Mouse (Mus musculus): Measurements from ENCODE around the gene Rpl18a.

GRCm38 (mm10) chr8:70928778-70929322 is 31.6 kb upstream of the Rpl18a start:
- TF ChIP-seq GATA1 (IDR thresholded peaks at IDR 0.05; ENCODE audit: low read length): no peak
- TF ChIP-seq TAL1 (IDR thresholded peaks at IDR 0.05; ENCODE audit: low read length): no peak

All from erythroblast, embryonic 14.5 days (primary cell).